Mouse (Mus musculus): Measurements from ENCODE around the gene Gm17949. TPM values are rescaled to one million over a fixed set of nuclear protein-coding genes. Genes with fewer than 3 reads are reported as not detected.

Gene Gm17949
- total and polyA plus RNA-seq, 3 experiments = 0.18 TPM; not detected in 2

DNA sequence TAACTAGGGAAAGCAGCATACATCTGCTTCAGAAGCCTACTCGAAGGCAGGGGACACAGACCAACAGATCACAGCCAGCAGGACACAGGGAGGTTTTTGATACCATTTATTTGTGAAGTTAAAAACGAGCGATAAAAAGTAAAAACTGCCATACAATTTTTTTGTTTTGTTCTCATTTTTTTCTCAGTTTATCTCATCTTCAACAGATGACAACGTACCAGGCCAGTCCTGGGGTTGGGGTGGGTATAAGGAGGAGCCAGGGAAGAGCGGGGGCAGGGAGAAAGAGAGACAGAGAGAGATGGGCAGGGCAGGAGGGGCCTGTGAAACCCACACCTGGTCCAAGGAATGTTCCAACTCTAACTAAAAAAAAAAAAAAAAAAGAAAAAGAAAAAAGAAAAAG, 9.7 kb downstream of the Gm17949 start:
- intact Hi-C loops (cut with DNase I) = no loop called here
- H3K9ac ChIP-seq (ENCODE audit: low read depth, low read length) = no peak overlapping the region
- no peaks in the 10 kb centered on the region for H3K79me2 ChIP-seq (replicated peaks; ENCODE audit: control insufficient read depth, insufficient read depth, low read length)
- no peak overlapping the region for H3K4me3 ChIP-seq
- no peaks in the 10 kb centered on the region for H3K27me3 ChIP-seq (ENCODE audit: control insufficient read depth, insufficient read depth, low read length)
- H3K36me3 ChIP-seq (ENCODE audit: control insufficient read depth, insufficient read depth, low read length) = no peaks in the 10 kb centered on the region
- TF ChIP-seq POLR2A (IDR thresholded peaks at IDR 0.05; ENCODE audit: insufficient read depth, low read depth, low read length) (no peak), CTCF (IDR thresholded peaks at IDR 0.05) (no peak), EP300 (IDR thresholded peaks at IDR 0.05; ENCODE audit: insufficient read depth, low read depth, low read length) (no peak)
- no peak overlapping the region for H3K27ac ChIP-seq
- DNase-seq = no peak
- 87% methylated on average over 5 of the region's 5 CpGs for WGBS
- no peaks in the 10 kb centered on the region for H3K4me1 ChIP-seq (ENCODE audit: control insufficient read depth, insufficient read depth, low read length)

DNA sequence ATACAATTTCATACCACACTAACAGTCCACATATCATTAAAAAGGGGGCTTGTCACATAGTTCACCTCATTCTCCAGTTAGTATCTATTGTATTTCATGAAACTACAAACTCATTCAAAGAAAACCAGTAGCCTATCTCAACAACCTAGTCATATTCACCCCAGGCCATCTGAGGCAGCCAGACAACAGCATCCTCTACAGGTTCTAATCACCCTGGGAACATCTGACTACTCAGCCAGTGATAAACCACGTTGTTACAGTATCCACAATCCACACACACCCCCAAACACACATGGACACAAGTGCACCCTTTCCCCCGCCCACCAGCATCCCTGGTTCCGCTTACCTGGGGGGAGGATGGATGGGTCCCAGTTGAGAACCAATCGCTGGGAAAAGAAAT, 16.2 kb downstream of the Gm17949 start:
- no peak for TF ChIP-seq POLR2A (IDR thresholded peaks at IDR 0.05; ENCODE audit: insufficient read depth, low read depth, low read length)
- no peak for TF ChIP-seq EP300 (IDR thresholded peaks at IDR 0.05; ENCODE audit: insufficient read depth, low read depth, low read length)
- TF ChIP-seq CTCF (IDR thresholded peaks at IDR 0.05) = no peak
- Histone ChIP-seq H3K4me1 (ENCODE audit: control insufficient read depth, insufficient read depth, low read length) (peaks cover 4% of the 10 kb centered on the region; the same call in 1 of the 2 replicates), H3K27me3 (ENCODE audit: control insufficient read depth, insufficient read depth, low read length) (no peaks in the 10 kb centered on the region), H3K4me3 (no peak overlapping the region), H3K79me2 (replicated peaks; ENCODE audit: control insufficient read depth, insufficient read depth, low read length) (peaks cover 2% of the 10 kb centered on the region), H3K9ac (ENCODE audit: low read depth, low read length) (no peak overlapping the region), H3K27ac (no peak overlapping the region), H3K36me3 (ENCODE audit: control insufficient read depth, insufficient read depth, low read length) (no peaks in the 10 kb centered on the region)
- intact Hi-C loops (cut with DNase I) = no loop called here
- WGBS = 85% methylated on average over 4 of the region's 4 CpGs
- no peak for DNase-seq

DNA sequence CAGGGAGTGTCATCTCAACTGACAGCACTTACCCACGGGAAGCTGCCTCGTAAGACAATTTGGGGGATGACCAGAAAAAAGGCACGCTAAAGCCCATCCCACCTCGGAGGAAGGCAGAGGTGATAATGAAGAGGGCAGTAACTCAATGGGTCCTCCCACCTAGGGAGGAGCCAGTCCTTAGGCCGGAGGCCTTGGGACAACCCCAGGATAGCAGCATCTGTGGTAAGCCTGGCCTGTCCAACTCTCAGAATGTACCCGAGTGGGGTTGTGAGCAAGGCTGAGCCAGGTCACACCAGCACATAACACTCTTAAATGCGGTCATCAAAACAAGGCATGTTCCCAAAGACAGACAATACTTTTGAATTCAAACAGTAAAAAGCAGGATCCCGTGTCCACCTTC, 18.4 kb downstream of the Gm17949 start:
- Histone ChIP-seq H3K79me2 (replicated peaks; ENCODE audit: control insufficient read depth, insufficient read depth, low read length) (peaks cover 2% of the 10 kb centered on the region), H3K27ac (no peak overlapping the region), H3K4me3 (peak overlapping the region; percentile 59; the same call in 1 of the 2 replicates), H3K27me3 (ENCODE audit: control insufficient read depth, insufficient read depth, low read length) (no peaks in the 10 kb centered on the region), H3K9ac (ENCODE audit: low read depth, low read length) (0 out of 2 replicates have a peak overlapping the region, but pooled peaks have one; percentile 2), H3K36me3 (ENCODE audit: control insufficient read depth, insufficient read depth, low read length) (no peaks in the 10 kb centered on the region), H3K4me1 (ENCODE audit: control insufficient read depth, insufficient read depth, low read length) (peaks cover 4% of the 10 kb centered on the region; the same call in 1 of the 2 replicates)
- intact Hi-C loops (cut with DNase I) = loop anchor here (2.0 kb wide), 1 partner anchor 39 kb away; the partner anchor contains the start of gene Clpp
- WGBS = 20% methylated on average over 8 of the region's 8 CpGs
- DNase-seq = peak in 1 of 2 experiments; percentile 20
- TF ChIP-seq EP300 (IDR thresholded peaks at IDR 0.05; ENCODE audit: insufficient read depth, low read depth, low read length) = no peak
- no peak for TF ChIP-seq CTCF (IDR thresholded peaks at IDR 0.05)
- TF ChIP-seq POLR2A (IDR thresholded peaks at IDR 0.05; ENCODE audit: insufficient read depth, low read depth, low read length) = no peak

DNA sequence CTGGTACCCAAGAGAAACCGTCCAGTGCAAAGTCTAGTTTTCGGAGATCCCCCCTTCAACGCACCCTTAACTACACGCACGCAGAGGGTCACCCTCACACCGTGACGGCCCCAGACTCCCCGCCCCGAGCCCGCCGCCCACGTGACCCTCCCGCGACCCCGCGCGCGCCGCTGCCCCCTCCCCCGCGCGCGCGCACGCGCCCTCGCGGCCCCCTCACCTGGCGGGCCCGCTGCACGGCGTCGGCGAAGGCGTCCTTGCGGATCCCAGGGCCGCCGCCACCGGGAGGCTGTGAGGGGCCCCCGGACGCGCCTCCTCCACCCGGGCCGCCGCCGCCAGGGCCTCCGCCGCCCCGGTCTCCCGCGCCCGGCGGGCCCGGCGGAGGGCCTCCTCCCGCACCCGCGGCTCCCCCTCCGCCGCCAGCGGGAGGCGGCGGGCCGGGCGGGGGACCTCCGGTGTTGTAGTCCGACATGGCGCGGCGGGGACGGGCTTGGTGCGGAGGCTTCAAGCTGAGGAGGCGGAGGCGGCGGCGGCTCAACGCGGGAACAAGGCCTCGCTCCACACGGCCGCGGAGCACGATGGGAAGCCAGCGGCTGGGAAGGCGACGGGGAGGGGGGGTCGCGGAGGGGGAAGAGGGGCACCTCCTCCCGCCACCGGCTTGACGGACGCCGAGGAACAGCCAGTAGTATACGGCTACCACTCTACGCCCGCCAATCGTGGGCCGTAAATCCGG, 19.8 kb downstream of the Gm17949 start, which contains the start of gene Khsrp:
Gene Khsrp, minus strand, starts transcription at position 592 of the 730 bp plus-strand sequence.
- Histone ChIP-seq H3K4me3 (peak within 1 kb of the TSS; percentile 59), H3K79me2 (replicated peaks; ENCODE audit: control insufficient read depth, insufficient read depth, low read length) (peaks cover 2% of the 10 kb centered on the region), H3K36me3 (ENCODE audit: control insufficient read depth, insufficient read depth, low read length) (no peaks in the 10 kb centered on the region), H3K27ac (peak within 1 kb of the TSS; percentile 84), H3K4me1 (ENCODE audit: control insufficient read depth, insufficient read depth, low read length) (peaks cover 4% of the 10 kb centered on the region; the same call in 1 of the 2 replicates), H3K27me3 (ENCODE audit: control insufficient read depth, insufficient read depth, low read length) (no peaks in the 10 kb centered on the region), H3K9ac (ENCODE audit: low read depth, low read length) (peak within 1 kb of the TSS; percentile 90)
- intact Hi-C loops (cut with DNase I) = loop anchor here (1.0 to 2.0 kb wide), 2 partner anchors 20 to 40 kb away; partner anchors contain the start of genes Clpp, Gm17949 and Gtf2f1
- WGBS = under 1% methylated on average over 89 of the region's 99 CpGs
- DNase-seq = no peak
- TF ChIP-seq POLR2A (IDR thresholded peaks at IDR 0.05; ENCODE audit: insufficient read depth, low read depth, low read length) (peak; percentile 63; the same call in 1 of the 2 replicates), EP300 (IDR thresholded peaks at IDR 0.05; ENCODE audit: insufficient read depth, low read depth, low read length) (no peak)

DNA sequence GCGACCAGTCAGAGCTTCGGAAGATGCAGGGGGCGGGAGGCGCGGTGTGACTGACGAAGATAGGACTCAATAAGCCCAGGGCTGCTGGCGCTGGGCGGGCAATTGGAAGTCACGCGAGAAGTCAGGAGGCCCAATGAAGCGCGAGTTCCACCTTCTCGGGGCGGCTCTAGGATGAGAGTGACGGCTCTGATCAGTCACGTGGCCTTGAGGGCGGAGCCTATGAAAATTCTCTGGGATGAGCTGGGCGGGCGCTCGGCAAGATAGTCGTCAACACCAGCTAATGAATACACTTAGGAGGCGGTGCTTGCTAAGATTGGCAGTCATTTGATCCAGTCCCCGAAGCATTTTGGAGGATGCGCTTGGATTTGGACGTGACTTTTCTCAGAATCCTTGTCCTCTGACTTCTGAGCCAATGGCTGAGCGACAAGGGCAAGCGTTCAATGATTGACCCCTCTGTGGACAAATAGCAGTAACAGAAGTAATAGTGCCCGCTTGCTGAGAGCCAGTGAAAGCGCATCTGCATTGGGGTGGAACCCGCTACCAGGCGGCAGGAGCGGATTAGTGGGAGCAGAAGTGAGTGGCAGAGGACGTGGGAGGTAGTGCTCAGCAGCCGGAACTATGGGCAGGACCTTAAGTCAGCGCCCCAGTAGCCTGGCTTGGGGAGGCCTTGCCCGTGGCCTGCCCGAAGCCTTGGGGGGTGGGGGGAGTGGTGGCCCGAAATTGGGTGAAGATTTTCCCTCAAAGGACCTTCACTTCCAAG, 20.6 kb downstream of the Gm17949 start:
- Histone ChIP-seq H3K79me2 (replicated peaks; ENCODE audit: control insufficient read depth, insufficient read depth, low read length) (peaks cover 2% of the 10 kb centered on the region), H3K4me1 (ENCODE audit: control insufficient read depth, insufficient read depth, low read length) (peaks cover 4% of the 10 kb centered on the region; the same call in 1 of the 2 replicates), H3K4me3 (peak overlapping the region; percentile 50), H3K9ac (ENCODE audit: low read depth, low read length) (peak overlapping the region; percentile 54), H3K27me3 (ENCODE audit: control insufficient read depth, insufficient read depth, low read length) (no peaks in the 10 kb centered on the region), H3K36me3 (ENCODE audit: control insufficient read depth, insufficient read depth, low read length) (no peaks in the 10 kb centered on the region), H3K27ac (peak overlapping the region; percentile 84)
- intact Hi-C loops (cut with DNase I) = loop anchor here (1.0 to 2.0 kb wide), 3 partner anchors 21 to 41 kb away; partner anchors contain the start of genes Clpp, Gm17949 and Gtf2f1
- DNase-seq = peak; percentile 98 to 100
- under 1% methylated on average over 38 of the region's 38 CpGs for WGBS
- peak; percentile 66; the same call in 1 of the 2 replicates for TF ChIP-seq EP300 (IDR thresholded peaks at IDR 0.05; ENCODE audit: insufficient read depth, low read depth, low read length)
- TF ChIP-seq POLR2A (IDR thresholded peaks at IDR 0.05; ENCODE audit: insufficient read depth, low read depth, low read length) = peak; percentile 95
- TF ChIP-seq CTCF (IDR thresholded peaks at IDR 0.05) = peak; percentile 24

All from heart, adult 2 months (tissue).